Mouse (Mus musculus): ENCODE results near the gene Nf1. TPM values are rescaled to one million over a fixed set of nuclear protein-coding genes. Genes with fewer than 3 reads are reported as not detected.
A peak's percentile ranks its signal among the peaks of the same experiment; 100 is the strongest.

The Nf1 gene
- polyA plus RNA-seq, 1 experiment: 8.0 TPM

- TF ChIP-seq MYOG (IDR thresholded peaks at IDR 0.05; ENCODE audit: control insufficient read depth, extremely low read depth, insufficient read length) (no peak), CTCF (IDR thresholded peaks at IDR 0.05; ENCODE audit: control insufficient read depth, insufficient read depth, insufficient read length) (no peak), FOSL1 (IDR thresholded peaks at IDR 0.05; ENCODE audit: insufficient read depth, low read length, poor library complexity, severe bottlenecking) (peak; percentile 28), MYOD1 (IDR thresholded peaks at IDR 0.05; ENCODE audit: control insufficient read depth, insufficient read length, low read depth) (peak; percentile 92), CEBPB (IDR thresholded peaks at IDR 0.05; ENCODE audit: low read depth) (no peak), USF1 (IDR thresholded peaks at IDR 0.05; ENCODE audit: low read depth) (no peak), MAX (IDR thresholded peaks at IDR 0.05) (peak; percentile 52)
- Histone ChIP-seq H3K27me3 (ENCODE audit: control insufficient read depth, insufficient read depth, insufficient read length) (no peaks in the 10 kb centered on the region), H3K79me2 (ENCODE audit: control insufficient read depth, insufficient read depth) (peaks cover 31% of the 10 kb centered on the region), H3ac (ENCODE audit: control insufficient read depth, insufficient read length, low read depth) (peak within 1 kb of the TSS; percentile 63), H3K4me3 (ENCODE audit: insufficient read depth, poor library complexity, severe bottlenecking) (peak within 1 kb of the TSS; percentile 21), H3K36me3 (ENCODE audit: control insufficient read depth, insufficient read depth) (peaks cover 40% of the 10 kb centered on the region), H3K79me3 (ENCODE audit: low read depth) (no peaks in the 10 kb centered on the region)
Observed at GRCm38 (mm10) chr11:79530333-79530761, 190.9 kb downstream of the Nf1 start, which contains the start of the genes Evi2 and Evi2a. TSS of gene Evi2 (minus strand) at chr11:79530589. TSS of gene Evi2a (minus strand) at chr11:79530609.

DNA sequence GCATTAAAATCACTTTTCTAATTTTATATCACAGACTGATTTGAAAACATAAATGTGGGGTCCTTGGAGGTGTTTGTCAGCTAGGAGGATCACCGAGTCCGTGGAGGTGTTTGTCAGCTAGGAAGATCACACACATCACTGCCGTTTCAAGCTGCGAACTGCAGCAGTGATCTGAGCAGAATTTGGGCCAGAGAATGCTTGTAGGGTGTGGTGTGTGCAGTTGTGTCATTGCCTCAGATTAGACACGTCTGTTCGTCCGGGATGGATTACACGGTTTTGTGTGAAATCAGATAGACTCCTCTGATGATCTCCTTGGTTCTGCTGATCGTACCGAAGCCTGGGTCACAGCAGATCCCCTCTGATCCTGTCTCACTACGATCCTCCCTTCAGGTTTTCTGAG lies 191.3 kb downstream of the Nf1 start:
- peaks cover 40% of the 10 kb centered on the region for H3K36me3 ChIP-seq (ENCODE audit: control insufficient read depth, insufficient read depth)
- H3K4me3 ChIP-seq (ENCODE audit: insufficient read depth, poor library complexity, severe bottlenecking): no peak overlapping the region
- TF ChIP-seq FOSL1 (IDR thresholded peaks at IDR 0.05; ENCODE audit: insufficient read depth, low read length, poor library complexity, severe bottlenecking): no peak
- TF ChIP-seq MYOD1 (IDR thresholded peaks at IDR 0.05; ENCODE audit: control insufficient read depth, insufficient read length, low read depth): peak; percentile 29
- peaks cover 27% of the 10 kb centered on the region for H3K79me2 ChIP-seq (ENCODE audit: control insufficient read depth, insufficient read depth)
- peak overlapping the region; percentile 3 for H3ac ChIP-seq (ENCODE audit: control insufficient read depth, insufficient read length, low read depth)
- H3K27me3 ChIP-seq (ENCODE audit: control insufficient read depth, insufficient read depth, insufficient read length): no peaks in the 10 kb centered on the region
- H3K79me3 ChIP-seq (ENCODE audit: low read depth): no peaks in the 10 kb centered on the region

DNA sequence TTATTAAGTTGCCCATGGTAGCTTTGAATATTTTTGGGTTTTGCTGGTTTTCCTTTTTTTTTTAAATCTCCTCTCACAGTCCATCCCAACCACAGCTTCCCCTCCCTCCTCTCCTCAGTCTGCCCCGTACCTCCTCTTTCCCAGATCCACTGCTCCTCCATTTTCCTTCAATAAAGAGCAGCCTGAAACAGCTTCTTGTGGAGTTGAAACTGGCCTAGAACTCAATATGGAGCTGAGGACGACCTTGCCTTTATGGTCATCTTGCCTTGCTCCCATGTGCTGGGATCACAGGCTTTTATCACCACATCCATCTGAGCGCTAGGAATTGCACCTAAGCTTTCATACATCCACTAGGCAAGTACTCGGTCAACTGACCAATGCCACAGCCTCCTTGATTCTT lies 192.0 kb downstream of the Nf1 start:
- Histone ChIP-seq H3K79me2 (ENCODE audit: control insufficient read depth, insufficient read depth) (peaks cover 27% of the 10 kb centered on the region), H3K4me3 (ENCODE audit: insufficient read depth, poor library complexity, severe bottlenecking) (no peak overlapping the region), H3ac (ENCODE audit: control insufficient read depth, insufficient read length, low read depth) (no peak overlapping the region), H3K36me3 (ENCODE audit: control insufficient read depth, insufficient read depth) (peaks cover 40% of the 10 kb centered on the region), H3K27me3 (ENCODE audit: control insufficient read depth, insufficient read depth, insufficient read length) (no peaks in the 10 kb centered on the region), H3K79me3 (ENCODE audit: low read depth) (no peaks in the 10 kb centered on the region)
- no peak for TF ChIP-seq FOSL1 (IDR thresholded peaks at IDR 0.05; ENCODE audit: insufficient read depth, low read length, poor library complexity, severe bottlenecking)
- no peak for TF ChIP-seq MAX (IDR thresholded peaks at IDR 0.05)
- no peak for TF ChIP-seq CEBPB (IDR thresholded peaks at IDR 0.05; ENCODE audit: low read depth)
- TF ChIP-seq MYOG (IDR thresholded peaks at IDR 0.05; ENCODE audit: control insufficient read depth, extremely low read depth, insufficient read length): no peak
- TF ChIP-seq USF1 (IDR thresholded peaks at IDR 0.05; ENCODE audit: low read depth): no peak
- TF ChIP-seq MYOD1 (IDR thresholded peaks at IDR 0.05; ENCODE audit: control insufficient read depth, insufficient read length, low read depth): no peak
- no peak for TF ChIP-seq CTCF (IDR thresholded peaks at IDR 0.05; ENCODE audit: control insufficient read depth, insufficient read depth, insufficient read length)

- no peak overlapping the region for H3K4me3 ChIP-seq (ENCODE audit: insufficient read depth, poor library complexity, severe bottlenecking)
- H3K79me2 ChIP-seq (ENCODE audit: control insufficient read depth, insufficient read depth): peaks cover 15% of the 10 kb centered on the region
- peaks cover 34% of the 10 kb centered on the region for H3K36me3 ChIP-seq (ENCODE audit: control insufficient read depth, insufficient read depth)
- H3ac ChIP-seq (ENCODE audit: control insufficient read depth, insufficient read length, low read depth): no peak overlapping the region
- no peak for TF ChIP-seq CEBPB (IDR thresholded peaks at IDR 0.05; ENCODE audit: low read depth)
- TF ChIP-seq FOSL1 (IDR thresholded peaks at IDR 0.05; ENCODE audit: insufficient read depth, low read length, poor library complexity, severe bottlenecking): no peak
- TF ChIP-seq MYOD1 (IDR thresholded peaks at IDR 0.05; ENCODE audit: control insufficient read depth, insufficient read length, low read depth): no peak
- no peak for TF ChIP-seq MAX (IDR thresholded peaks at IDR 0.05)
- no peak for TF ChIP-seq CTCF (IDR thresholded peaks at IDR 0.05; ENCODE audit: control insufficient read depth, insufficient read depth, insufficient read length)
- no peak for TF ChIP-seq USF1 (IDR thresholded peaks at IDR 0.05; ENCODE audit: low read depth)
- no peak for TF ChIP-seq MYOG (IDR thresholded peaks at IDR 0.05; ENCODE audit: control insufficient read depth, extremely low read depth, insufficient read length)
- H3K27me3 ChIP-seq (ENCODE audit: control insufficient read depth, insufficient read depth, insufficient read length): no peaks in the 10 kb centered on the region
- no peaks in the 10 kb centered on the region for H3K79me3 ChIP-seq (ENCODE audit: low read depth)
Observed at GRCm38 (mm10) chr11:79533311-79533710, 193.8 kb downstream of the Nf1 start.

- Histone ChIP-seq H3K79me3 (ENCODE audit: low read depth) (no peaks in the 10 kb centered on the region), H3K36me3 (ENCODE audit: control insufficient read depth, insufficient read depth) (peaks cover 26% of the 10 kb centered on the region), H3ac (ENCODE audit: control insufficient read depth, insufficient read length, low read depth) (no peak overlapping the region), H3K4me3 (ENCODE audit: insufficient read depth, poor library complexity, severe bottlenecking) (no peak overlapping the region), H3K27me3 (ENCODE audit: control insufficient read depth, insufficient read depth, insufficient read length) (no peaks in the 10 kb centered on the region), H3K79me2 (ENCODE audit: control insufficient read depth, insufficient read depth) (peaks cover 7% of the 10 kb centered on the region)
- TF ChIP-seq CEBPB (IDR thresholded peaks at IDR 0.05; ENCODE audit: low read depth) (no peak), MYOD1 (IDR thresholded peaks at IDR 0.05; ENCODE audit: control insufficient read depth, insufficient read length, low read depth) (peak; percentile 30), MAX (IDR thresholded peaks at IDR 0.05) (peak; percentile 14), USF1 (IDR thresholded peaks at IDR 0.05; ENCODE audit: low read depth) (no peak), FOSL1 (IDR thresholded peaks at IDR 0.05; ENCODE audit: insufficient read depth, low read length, poor library complexity, severe bottlenecking) (no peak), MYOG (IDR thresholded peaks at IDR 0.05; ENCODE audit: control insufficient read depth, extremely low read depth, insufficient read length) (no peak), CTCF (IDR thresholded peaks at IDR 0.05; ENCODE audit: control insufficient read depth, insufficient read depth, insufficient read length) (no peak)
Observed at GRCm38 (mm10) chr11:79533950-79534690, 194.6 kb downstream of the Nf1 start.
